Mouse (Mus musculus): ENCODE measurements at regions not wholly inside any gene's neighbourhood (a gene's known extent, or its start where the extent isn't known, plus 50 kb on each side); places are given as distances from the start of the nearest gene placed in this dataset.

GRCm38 (mm10) chr12:39224073-39224472 is 444.9 kb downstream of the Etv1 start:
- no peak overlapping the region for H3K4me3 ChIP-seq (ENCODE audit: insufficient read depth, low read length)
- no peaks in the 10 kb centered on the region for H3K4me1 ChIP-seq (ENCODE audit: control insufficient read depth, insufficient read depth, low read length)
- no peak overlapping the region for H3K27ac ChIP-seq (ENCODE audit: insufficient read depth, low read length)
- TF ChIP-seq CTCF (IDR thresholded peaks at IDR 0.05; ENCODE audit: extremely low read depth, insufficient read depth, low read length) (no peak), POLR2A (IDR thresholded peaks at IDR 0.05; ENCODE audit: extremely low read depth, insufficient read depth, low read length) (no peak)

- no peak overlapping the region for H3K27ac ChIP-seq (ENCODE audit: insufficient read depth, low read length)
- no peak overlapping the region for H3K4me3 ChIP-seq (ENCODE audit: insufficient read depth, low read length)
- no peak for TF ChIP-seq CTCF (IDR thresholded peaks at IDR 0.05; ENCODE audit: extremely low read depth, insufficient read depth, low read length)
- TF ChIP-seq POLR2A (IDR thresholded peaks at IDR 0.05; ENCODE audit: extremely low read depth, insufficient read depth, low read length): no peak
- no peaks in the 10 kb centered on the region for H3K4me1 ChIP-seq (ENCODE audit: control insufficient read depth, insufficient read depth, low read length)
Observed at GRCm38 (mm10) chr12:39256605-39257004, 477.4 kb downstream of the Etv1 start.

GRCm38 (mm10) chr12:39257571-39257970 is 478.4 kb downstream of the Etv1 start:
- H3K4me1 ChIP-seq (ENCODE audit: control insufficient read depth, insufficient read depth, low read length): no peaks in the 10 kb centered on the region
- H3K4me3 ChIP-seq (ENCODE audit: insufficient read depth, low read length): no peak overlapping the region
- no peak for TF ChIP-seq CTCF (IDR thresholded peaks at IDR 0.05; ENCODE audit: extremely low read depth, insufficient read depth, low read length)
- no peak for TF ChIP-seq POLR2A (IDR thresholded peaks at IDR 0.05; ENCODE audit: extremely low read depth, insufficient read depth, low read length)
- no peak overlapping the region for H3K27ac ChIP-seq (ENCODE audit: insufficient read depth, low read length)

GRCm38 (mm10) chr12:39289676-39290075 is 510.5 kb downstream of the Etv1 start:
- TF ChIP-seq CTCF (IDR thresholded peaks at IDR 0.05; ENCODE audit: extremely low read depth, insufficient read depth, low read length) (no peak), POLR2A (IDR thresholded peaks at IDR 0.05; ENCODE audit: extremely low read depth, insufficient read depth, low read length) (no peak)
- Histone ChIP-seq H3K4me3 (ENCODE audit: insufficient read depth, low read length) (no peak overlapping the region), H3K4me1 (ENCODE audit: control insufficient read depth, insufficient read depth, low read length) (no peaks in the 10 kb centered on the region), H3K27ac (ENCODE audit: insufficient read depth, low read length) (no peak overlapping the region)

GRCm38 (mm10) chr12:39301351-39302212 is 522.4 kb downstream of the Etv1 start:
- TF ChIP-seq CTCF (IDR thresholded peaks at IDR 0.05; ENCODE audit: extremely low read depth, insufficient read depth, low read length) (no peak), POLR2A (IDR thresholded peaks at IDR 0.05; ENCODE audit: extremely low read depth, insufficient read depth, low read length) (no peak)
- Histone ChIP-seq H3K27ac (ENCODE audit: insufficient read depth, low read length) (no peak overlapping the region), H3K4me3 (ENCODE audit: insufficient read depth, low read length) (no peak overlapping the region)

GRCm38 (mm10) chr12:39302213-39302591 is 523.0 kb downstream of the Etv1 start:
- Histone ChIP-seq H3K27ac (ENCODE audit: insufficient read depth, low read length) (no peak overlapping the region), H3K4me3 (ENCODE audit: insufficient read depth, low read length) (no peak overlapping the region), H3K4me1 (ENCODE audit: control insufficient read depth, insufficient read depth, low read length) (no peaks in the 10 kb centered on the region)
- TF ChIP-seq POLR2A (IDR thresholded peaks at IDR 0.05; ENCODE audit: extremely low read depth, insufficient read depth, low read length) (no peak), CTCF (IDR thresholded peaks at IDR 0.05; ENCODE audit: extremely low read depth, insufficient read depth, low read length) (no peak)

More at GRCm38 (mm10) chr12:39301351-39302212, 522.4 kb downstream of the Etv1 start:
- no peaks in the 10 kb centered on the region for H3K4me1 ChIP-seq (ENCODE audit: control insufficient read depth, insufficient read depth, low read length)

- no peak overlapping the region for H3K27ac ChIP-seq (ENCODE audit: insufficient read depth, low read length)
- no peaks in the 10 kb centered on the region for H3K4me1 ChIP-seq (ENCODE audit: control insufficient read depth, insufficient read depth, low read length)
- no peak overlapping the region for H3K4me3 ChIP-seq (ENCODE audit: insufficient read depth, low read length)
- TF ChIP-seq CTCF (IDR thresholded peaks at IDR 0.05; ENCODE audit: extremely low read depth, insufficient read depth, low read length) (no peak), POLR2A (IDR thresholded peaks at IDR 0.05; ENCODE audit: extremely low read depth, insufficient read depth, low read length) (no peak)
Observed at GRCm38 (mm10) chr12:39307746-39308145, 528.6 kb downstream of the Etv1 start.

GRCm38 (mm10) chr12:39309905-39310304 is 530.7 kb downstream of the Etv1 start:
- no peaks in the 10 kb centered on the region for H3K4me1 ChIP-seq (ENCODE audit: control insufficient read depth, insufficient read depth, low read length)
- TF ChIP-seq CTCF (IDR thresholded peaks at IDR 0.05; ENCODE audit: extremely low read depth, insufficient read depth, low read length) (no peak), POLR2A (IDR thresholded peaks at IDR 0.05; ENCODE audit: extremely low read depth, insufficient read depth, low read length) (no peak)
- H3K27ac ChIP-seq (ENCODE audit: insufficient read depth, low read length): no peak overlapping the region
- no peak overlapping the region for H3K4me3 ChIP-seq (ENCODE audit: insufficient read depth, low read length)

GRCm38 (mm10) chr12:39317229-39317628 is 538.0 kb downstream of the Etv1 start:
- no peak overlapping the region for H3K27ac ChIP-seq (ENCODE audit: insufficient read depth, low read length)
- TF ChIP-seq CTCF (IDR thresholded peaks at IDR 0.05; ENCODE audit: extremely low read depth, insufficient read depth, low read length) (no peak), POLR2A (IDR thresholded peaks at IDR 0.05; ENCODE audit: extremely low read depth, insufficient read depth, low read length) (no peak)
- H3K4me1 ChIP-seq (ENCODE audit: control insufficient read depth, insufficient read depth, low read length): no peaks in the 10 kb centered on the region
- H3K4me3 ChIP-seq (ENCODE audit: insufficient read depth, low read length): no peak overlapping the region

- TF ChIP-seq CTCF (IDR thresholded peaks at IDR 0.05; ENCODE audit: extremely low read depth, insufficient read depth, low read length): no peak
- no peak for TF ChIP-seq POLR2A (IDR thresholded peaks at IDR 0.05; ENCODE audit: extremely low read depth, insufficient read depth, low read length)
- H3K4me1 ChIP-seq (ENCODE audit: control insufficient read depth, insufficient read depth, low read length): no peaks in the 10 kb centered on the region
- no peak overlapping the region for H3K27ac ChIP-seq (ENCODE audit: insufficient read depth, low read length)
- H3K4me3 ChIP-seq (ENCODE audit: insufficient read depth, low read length): no peak overlapping the region
Observed at GRCm38 (mm10) chr12:39321453-39321852, 542.3 kb downstream of the Etv1 start.

Data from cortical plate, adult 2 months (tissue).